Mouse (Mus musculus) CH12.LX (cell line): ENCODE measurements around the gene Ifit2. TPM values are rescaled to one million over a fixed set of nuclear protein-coding genes. Genes with fewer than 3 reads are reported as not detected.
"Not testable (repeated sequence)": the region's sequence is repeated elsewhere in the genome, so short reads cannot be mapped to it uniquely, and the experiment has no call there.

ENCODE experiments used
- DNase-seq: peaks from one replicate; pipeline ENCODE4 v3.0.0-alpha.2; 2013; ENCODE audit errors: extremely low read depth
- H3K27ac ChIP-seq: 2 replicates; pipeline ENCODE4 v1.5.1; 2012; ENCODE audit warnings: low read depth, mild to moderate bottlenecking, control low read depth, moderate library complexity; ENCODE audit not compliant: insufficient read depth
- H3K27me3 ChIP-seq: replicated peaks from 2 replicates; pipeline ENCODE3; 2012; ENCODE audit warnings: inconsistent platforms
- H3K36me3 ChIP-seq, 2 experiments: replicated peaks in 1 of 2; 2 replicates each; pipeline versions ENCODE3 to v1.6.1; 2012; ENCODE audit warnings: inconsistent platforms in 1 of 2, low read length in 1 of 2, mild to moderate bottlenecking in 1 of 2, mixed read lengths in 1 of 2, moderate library complexity in 1 of 2; ENCODE audit not compliant: control insufficient read depth in 1 of 2, insufficient read depth in 1 of 2
- H3K4me1 ChIP-seq, 2 experiments: 2 replicates each; pipeline ENCODE4 v1.6.1; 2012; ENCODE audit warnings: inconsistent platforms in 1 of 2, moderate library complexity in 1 of 2; ENCODE audit not compliant: insufficient read depth in 2 of 2, control insufficient read depth in 1 of 2
- H3K4me2 ChIP-seq: 2 replicates; pipeline ENCODE4 v1.6.1; 2012; ENCODE audit warnings: low read depth, mild to moderate bottlenecking, control low read depth; ENCODE audit not compliant: poor library complexity, insufficient read depth, severe bottlenecking
- H3K4me3 ChIP-seq, 3 experiments: fragments of 150-350 bp in 1 of 3; sonication (generic) in 1 of 3; replicated peaks in 1 of 3; 2 replicates each; pipeline versions ENCODE3 to v1.5.1; 2011 to 2012; ENCODE audit warnings: low read depth in 2 of 3, low read length in 2 of 3, mild to moderate bottlenecking in 2 of 3, moderate library complexity in 2 of 3, control low read depth in 1 of 3, improper control_type of control experiment in 1 of 3, inconsistent platforms in 1 of 3, mixed read lengths in 1 of 3; ENCODE audit not compliant: poor library complexity in 1 of 3
- H3K79me2 ChIP-seq: replicated peaks from 2 replicates; pipeline ENCODE4 v1.6.1; 2012; ENCODE audit warnings: mild to moderate bottlenecking, moderate library complexity; ENCODE audit not compliant: control insufficient read depth, poor library complexity, insufficient read depth, severe bottlenecking; ENCODE audit errors: extremely low read depth
- H3K9ac ChIP-seq: 2 replicates; pipeline ENCODE4 v1.6.1; 2012; ENCODE audit warnings: low read depth, mild to moderate bottlenecking, control low read depth, moderate library complexity; ENCODE audit not compliant: insufficient read depth
- H3K9me3 ChIP-seq: replicated peaks from 2 replicates; pipeline ENCODE3; 2012; ENCODE audit warnings: low read length, inconsistent platforms, mixed read lengths
- CHD1 ChIP-seq: IDR thresholded peaks from 2 replicates; pipeline ENCODE4 v1.6.1; 2012; ENCODE audit warnings: low read depth, low read length, improper control_type of control experiment, inconsistent platforms
- EP300 ChIP-seq: IDR thresholded peaks from 2 replicates; pipeline ENCODE4 v1.6.1; 2011; ENCODE audit warnings: low read length, improper control_type of control experiment
- ETS1 ChIP-seq: conservative IDR thresholded peaks from 2 replicates; pipeline ENCODE4 v1.6.1; 2012; ENCODE audit warnings: low read depth, mild to moderate bottlenecking, inconsistent platforms, low read length, improper control_type of control experiment, moderate library complexity
- GABPA ChIP-seq: IDR thresholded peaks from 2 replicates; pipeline ENCODE4 v1.6.1; 2012; ENCODE audit warnings: low read depth, low read length, improper control_type of control experiment, inconsistent platforms; ENCODE audit not compliant: insufficient replicate concordance
- HCFC1 ChIP-seq: IDR thresholded peaks from 2 replicates; pipeline ENCODE4 v1.6.1; 2012; ENCODE audit warnings: low read depth, mild to moderate bottlenecking, inconsistent platforms, low read length, improper control_type of control experiment
- JUND ChIP-seq: conservative IDR thresholded peaks from 2 replicates; pipeline ENCODE4 v1.6.1; 2011; ENCODE audit warnings: low read depth, low read length, improper control_type of control experiment
- MAFK ChIP-seq: IDR thresholded peaks from 2 replicates; pipeline ENCODE4 v1.6.1; 2011; ENCODE audit warnings: low read length, improper control_type of control experiment; ENCODE audit not compliant: insufficient replicate concordance
- MYC ChIP-seq: IDR thresholded peaks from 2 replicates; pipeline ENCODE4 v1.6.1; 2011; ENCODE audit warnings: low read depth, mild to moderate bottlenecking, improper control_type of control experiment, low read length
- NELFE ChIP-seq: IDR thresholded peaks from 2 replicates; pipeline ENCODE4 v1.6.1; 2011; ENCODE audit warnings: low read depth, low read length, improper control_type of control experiment
- NRF1 ChIP-seq: IDR thresholded peaks from 2 replicates; pipeline ENCODE4 v1.6.1; 2014; ENCODE audit warnings: low read depth, mild to moderate bottlenecking, inconsistent platforms, low read length, improper control_type of control experiment, moderate library complexity
- POLR2A ChIP-seq: IDR thresholded peaks from 2 replicates; pipeline ENCODE4 v1.6.1; 2011; ENCODE audit warnings: low read depth, mild to moderate bottlenecking, improper control_type of control experiment, low read length
- RAD21 ChIP-seq: IDR thresholded peaks from 2 replicates; pipeline ENCODE4 v1.6.1; 2011; ENCODE audit warnings: low read depth, mild to moderate bottlenecking, low read length, improper control_type of control experiment, moderate library complexity
- SMC3 ChIP-seq: IDR thresholded peaks from 2 replicates; pipeline ENCODE4 v1.6.1; 2011; ENCODE audit warnings: low read depth, low read length, improper control_type of control experiment
- USF1 ChIP-seq: IDR thresholded peaks from 2 replicates; pipeline ENCODE4 v1.6.1; 2014; ENCODE audit warnings: low read depth, mild to moderate bottlenecking, inconsistent platforms, low read length, improper control_type of control experiment
- ZNF384 ChIP-seq: IDR thresholded peaks from 2 replicates; pipeline ENCODE4 v1.6.1; 2012; ENCODE audit warnings: low read depth, low read length, improper control_type of control experiment, inconsistent platforms
- dilution Hi-C: fragments of 300-500 bp; cut with MboI; formaldehyde crosslinking; loops from 2 replicates; pipeline ENCODE4 v1.14.3; 2020; ENCODE audit warnings: low sequenced_read_pairs; ENCODE audit not compliant: extremely low pct_unique_long_range_greater_than_20kb, extremely low pct_ligation_motif_present
- in situ Hi-C: fragments of 300-500 bp; cut with MboI; formaldehyde crosslinking; loops from 3 replicates; pipeline ENCODE4 v1.14.3; 2019; ENCODE audit warnings: low sequenced_read_pairs, low pct_ligation_motif_present, low pct_unique_long_range_greater_than_20kb, mixed read lengths
- polyA plus RNA-seq: library from polyadenylated mRNA; unstranded; fragments of >175 nt; gene quantifications from 2 replicates; pipeline ENCODE4 v1.2.1, GENCODE M21; 2012; ENCODE audit warnings: low read depth; ENCODE audit not compliant: insufficient read length
- total RNA-seq, 2 experiments: library from RNA; depleted of rRNA; stranded (reverse); fragments of 300-350 nt in 1 of 2; fragments of >200 nt in 1 of 2; gene quantifications; 2 replicates each; pipeline ENCODE4 v1.2.3; 2012 to 2014

The Ifit2 gene
- total and polyA plus RNA-seq, 3 experiments, result 0.72 to 8.8 (median 5.7) TPM

- dilution Hi-C loops, in situ Hi-C loops, H3K27ac ChIP-seq, H3K9me3 ChIP-seq, H3K27me3 ChIP-seq, H3K4me3 ChIP-seq, DNase-seq, H3K36me3 ChIP-seq, H3K4me2 ChIP-seq, H3K79me2 ChIP-seq, H3K9ac ChIP-seq: not testable (repeated sequence)
- peak; percentile 82 for TF ChIP-seq MAFK
- peaks cover 0 to 10% of the 10 kb centered on the region in 2 experiments; a peak in 2 of 4 replicates for H3K4me1 ChIP-seq
These were observed 59.6 kb downstream of the Ifit2 start for GRCm38 (mm10) chr19:34610118-34610517.

- H3K36me3 ChIP-seq, H3K27ac ChIP-seq, H3K9ac ChIP-seq, H3K79me2 ChIP-seq, in situ Hi-C loops, DNase-seq, H3K9me3 ChIP-seq, H3K4me3 ChIP-seq, H3K27me3 ChIP-seq, dilution Hi-C loops, H3K4me1 ChIP-seq, H3K4me2 ChIP-seq: not testable (repeated sequence)
These were observed 61.9 kb downstream of the Ifit2 start for GRCm38 (mm10) chr19:34612243-34613001.

- H3K9me3 ChIP-seq, result no peaks in the 10 kb centered on the region
- no peaks in the 10 kb centered on the region for H3K79me2 ChIP-seq
- H3K4me3 ChIP-seq, result no peak overlapping the region
- H3K9ac ChIP-seq, result no peak overlapping the region
- TF ChIP-seq MAFK, result 0 out of 2 replicates have a peak, but pooled peaks have one; percentile 37
- no peak for TF ChIP-seq RAD21
- no peak overlapping the region for H3K4me2 ChIP-seq
- in situ Hi-C loops, result no loop called here
- H3K27ac ChIP-seq, result no peak overlapping the region
- H3K27me3 ChIP-seq, result no peaks in the 10 kb centered on the region
- no peak for DNase-seq
- no peaks in the 10 kb centered on the region for H3K36me3 ChIP-seq
- dilution Hi-C loops, result no loop called here
- no peaks in the 10 kb centered on the region for H3K4me1 ChIP-seq
These were observed 70.4 kb downstream of the Ifit2 start for GRCm38 (mm10) chr19:34620871-34621270.

GRCm38 (mm10) chr19:34623781-34624180, 73.3 kb downstream of the Ifit2 start:
- H3K36me3 ChIP-seq, result no peaks in the 10 kb centered on the region
- no peak overlapping the region for H3K4me3 ChIP-seq
- TF ChIP-seq USF1, result no peak
- no peak for TF ChIP-seq CHD1
- no peak for TF ChIP-seq JUND
- TF ChIP-seq ETS1, result no peak
- TF ChIP-seq NELFE, result no peak
- no peak for TF ChIP-seq SMC3
- TF ChIP-seq POLR2A, result no peak
- no peak for TF ChIP-seq GABPA
- no peak for TF ChIP-seq MYC
- no peak for TF ChIP-seq ZNF384
- TF ChIP-seq HCFC1, result no peak
- TF ChIP-seq NRF1, result no peak
- TF ChIP-seq EP300, result no peak
- no peaks in the 10 kb centered on the region for H3K79me2 ChIP-seq
- H3K4me2 ChIP-seq, result no peak overlapping the region
- DNase-seq, result no peak
- no peaks in the 10 kb centered on the region for H3K4me1 ChIP-seq
- no peaks in the 10 kb centered on the region for H3K9me3 ChIP-seq
- no peaks in the 10 kb centered on the region for H3K27me3 ChIP-seq
- in situ Hi-C loops (no loop called here), dilution Hi-C loops (no loop called here)
- no peak overlapping the region for H3K27ac ChIP-seq
- no peak overlapping the region for H3K9ac ChIP-seq
